Mouse (Mus musculus) monocyte, adult 2 months (primary cell): Measurements from ENCODE around the gene Arntl.
"Not testable (repeated sequence)": the region's sequence is repeated elsewhere in the genome, so short reads cannot be mapped to it uniquely, and the experiment has no call there.

ENCODE experiments used
- DNase-seq, 2 experiments: peaks; one replicate each; pipeline ENCODE4 v3.0.0; 2022; ENCODE audit warnings: low spot score in 2 of 2, low read depth in 1 of 2

The Arntl gene

DNA sequence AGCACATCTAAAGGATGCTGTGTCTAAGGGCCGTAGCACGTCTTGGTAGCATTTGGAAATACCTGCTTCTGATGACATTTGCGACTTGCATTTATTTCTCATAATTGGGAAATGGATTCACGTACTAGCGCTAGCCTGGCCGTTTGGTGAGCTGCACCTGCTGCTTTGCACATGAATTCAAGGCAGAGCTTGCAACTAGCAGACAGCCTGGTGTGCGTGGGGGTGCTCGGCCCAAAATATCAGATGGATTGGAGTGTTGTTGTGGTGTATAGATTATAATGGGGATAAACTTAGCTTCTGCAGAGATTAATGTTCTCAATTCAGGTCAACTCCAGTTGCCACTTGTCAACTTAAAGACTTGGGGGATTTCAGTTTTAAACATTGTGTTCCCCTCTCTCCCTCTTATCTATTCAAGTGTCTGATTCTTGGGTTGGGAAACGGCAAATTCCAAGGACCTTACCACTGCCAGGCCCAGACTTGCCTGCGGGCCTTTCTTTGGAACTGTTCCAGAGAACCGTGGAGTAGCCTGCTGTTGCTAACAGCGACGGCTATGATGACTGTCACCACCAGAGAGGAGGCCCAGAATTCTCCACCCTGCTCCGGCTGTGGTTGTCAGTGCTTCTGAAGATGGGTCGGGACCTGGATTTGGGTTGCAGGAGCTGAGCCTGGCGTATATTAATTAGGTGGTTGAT, 42.0 kb downstream of the Arntl start:
- DNase-seq = no peak

DNA sequence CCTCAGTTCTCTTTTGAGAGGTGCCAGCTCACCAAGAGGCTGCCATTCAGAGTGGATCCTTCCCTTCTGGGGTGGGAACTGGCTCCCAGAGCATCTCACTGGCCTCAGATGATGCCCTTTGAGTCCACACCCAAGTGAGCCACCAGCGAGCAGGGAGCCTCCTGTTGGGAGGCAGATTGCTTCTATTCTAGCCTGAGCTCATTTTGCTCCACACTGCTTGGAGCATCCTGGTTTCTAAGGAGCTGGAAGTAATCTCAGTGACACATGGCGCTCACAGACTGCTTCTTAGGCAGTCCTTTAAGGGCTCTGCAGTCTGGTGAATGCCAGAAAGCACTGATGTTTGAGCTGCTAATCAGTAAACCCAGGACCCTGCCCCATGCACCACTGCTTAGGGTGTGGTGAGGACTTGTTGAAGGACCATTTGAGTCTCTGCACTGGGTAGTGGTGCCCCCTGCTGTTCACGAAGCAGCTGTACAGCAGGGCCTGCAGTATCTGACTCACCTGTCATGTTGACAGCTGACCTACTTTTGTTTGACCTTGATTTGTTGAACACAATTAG, 43.2 kb downstream of the Arntl start:
- no peak for DNase-seq

DNA sequence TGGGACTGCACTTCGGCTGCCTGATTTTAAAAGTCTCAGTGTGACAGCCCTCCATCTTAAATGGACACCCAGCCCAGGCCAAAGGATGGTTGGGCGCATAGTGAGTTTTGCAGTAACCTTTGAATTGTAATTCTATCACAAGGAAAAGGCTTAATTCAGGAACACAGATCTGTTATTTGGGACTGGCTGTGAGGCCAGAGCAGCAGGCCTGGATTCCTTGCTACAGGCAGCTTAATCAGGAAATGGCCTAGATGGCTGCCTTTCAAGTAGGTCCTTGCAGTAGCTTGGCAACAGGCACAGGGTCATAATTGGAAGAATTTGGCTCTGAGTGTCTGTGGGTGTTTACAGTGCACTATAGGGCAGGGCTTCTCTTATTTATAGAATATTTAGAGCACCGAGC, 43.7 kb downstream of the Arntl start:
- DNase-seq = no peak

DNA sequence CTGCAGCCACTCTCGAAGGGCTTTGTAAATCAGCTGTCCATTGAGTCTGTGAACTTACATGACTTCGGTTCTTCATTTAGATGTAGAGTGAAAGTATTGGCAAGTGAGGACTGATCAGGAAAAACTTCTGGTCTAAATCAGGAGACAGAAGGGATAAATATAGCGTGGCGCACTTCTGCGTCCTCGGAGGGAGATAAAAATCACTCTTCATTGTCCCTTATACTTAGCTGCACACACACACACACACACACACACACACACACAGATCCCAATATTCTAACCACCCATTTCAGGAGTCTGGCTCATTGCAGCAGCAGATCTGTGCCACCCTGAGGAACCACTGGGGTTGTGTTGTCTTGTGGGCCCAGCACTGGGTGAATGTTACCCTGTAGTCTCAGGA, 44.3 kb downstream of the Arntl start:
- DNase-seq = no peak

DNA sequence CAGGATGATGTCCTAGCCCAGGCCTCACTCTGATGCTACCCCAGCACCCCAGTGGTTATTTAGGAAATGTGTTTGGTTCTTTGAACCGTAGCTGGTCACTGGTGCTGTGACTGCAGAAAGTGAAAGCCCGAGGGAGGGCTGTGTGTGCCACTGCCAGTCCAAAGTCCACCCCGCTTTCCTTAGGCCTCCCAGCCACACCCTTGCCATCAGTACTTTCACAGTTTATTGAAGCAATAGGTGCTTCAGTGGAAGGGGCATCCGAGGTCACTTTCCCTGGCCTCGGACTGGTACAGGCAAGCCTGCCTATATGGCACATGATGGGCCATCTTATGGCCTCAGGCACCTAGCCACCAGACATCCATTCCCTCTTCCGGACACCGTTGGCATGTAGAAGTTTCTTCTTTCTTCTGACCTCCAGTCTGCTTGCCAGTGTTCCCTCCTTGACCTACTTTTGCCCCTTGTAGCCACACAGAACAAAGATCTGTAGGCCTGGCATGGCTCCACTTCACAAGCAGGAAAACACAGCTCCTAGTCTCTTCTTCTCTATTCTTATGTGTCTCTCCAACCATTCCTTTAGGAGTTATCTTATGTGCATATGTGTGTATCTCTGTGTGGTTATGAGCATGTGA, 46.6 kb downstream of the Arntl start:
- DNase-seq = no peak

DNA sequence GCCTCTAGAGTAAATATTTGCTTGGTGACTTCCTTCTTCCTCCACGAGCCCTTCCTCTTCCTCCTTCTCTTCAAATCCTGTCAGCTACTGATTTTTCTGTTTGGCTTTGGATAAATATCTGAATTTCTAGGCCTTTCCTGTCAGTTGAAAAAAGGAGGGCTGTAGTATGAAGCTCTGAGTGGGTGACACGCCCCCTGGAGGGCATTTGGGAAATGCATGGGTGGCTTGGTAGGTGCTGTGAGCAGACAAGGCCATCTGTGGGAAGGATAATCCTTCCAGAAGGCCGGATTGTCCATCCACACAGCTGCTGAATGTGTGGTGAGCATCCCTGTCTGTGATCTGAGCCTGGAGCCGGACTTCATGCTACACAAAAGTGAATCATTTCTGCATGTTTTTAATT, 48.8 kb downstream of the Arntl start:
- no peak for DNase-seq

DNA sequence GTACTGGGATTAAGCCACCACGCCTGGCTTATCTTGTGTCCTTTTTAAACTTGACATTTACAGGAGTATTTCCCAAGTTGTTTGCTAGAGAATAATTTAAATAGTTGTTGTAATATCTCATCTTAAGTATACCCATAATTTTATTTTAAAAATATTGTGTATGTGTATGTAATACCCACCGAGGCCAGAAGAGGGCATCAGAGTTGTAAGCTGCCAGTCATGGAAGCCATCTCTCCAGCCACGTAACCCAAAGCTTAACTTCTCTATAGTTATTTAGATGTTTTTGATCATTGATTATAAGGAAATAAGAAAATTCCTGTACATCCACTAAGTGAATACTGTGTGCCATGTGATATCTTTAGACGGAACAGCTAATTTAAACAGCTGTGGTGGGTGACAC, 51.2 kb downstream of the Arntl start:
- no peak for DNase-seq

DNA sequence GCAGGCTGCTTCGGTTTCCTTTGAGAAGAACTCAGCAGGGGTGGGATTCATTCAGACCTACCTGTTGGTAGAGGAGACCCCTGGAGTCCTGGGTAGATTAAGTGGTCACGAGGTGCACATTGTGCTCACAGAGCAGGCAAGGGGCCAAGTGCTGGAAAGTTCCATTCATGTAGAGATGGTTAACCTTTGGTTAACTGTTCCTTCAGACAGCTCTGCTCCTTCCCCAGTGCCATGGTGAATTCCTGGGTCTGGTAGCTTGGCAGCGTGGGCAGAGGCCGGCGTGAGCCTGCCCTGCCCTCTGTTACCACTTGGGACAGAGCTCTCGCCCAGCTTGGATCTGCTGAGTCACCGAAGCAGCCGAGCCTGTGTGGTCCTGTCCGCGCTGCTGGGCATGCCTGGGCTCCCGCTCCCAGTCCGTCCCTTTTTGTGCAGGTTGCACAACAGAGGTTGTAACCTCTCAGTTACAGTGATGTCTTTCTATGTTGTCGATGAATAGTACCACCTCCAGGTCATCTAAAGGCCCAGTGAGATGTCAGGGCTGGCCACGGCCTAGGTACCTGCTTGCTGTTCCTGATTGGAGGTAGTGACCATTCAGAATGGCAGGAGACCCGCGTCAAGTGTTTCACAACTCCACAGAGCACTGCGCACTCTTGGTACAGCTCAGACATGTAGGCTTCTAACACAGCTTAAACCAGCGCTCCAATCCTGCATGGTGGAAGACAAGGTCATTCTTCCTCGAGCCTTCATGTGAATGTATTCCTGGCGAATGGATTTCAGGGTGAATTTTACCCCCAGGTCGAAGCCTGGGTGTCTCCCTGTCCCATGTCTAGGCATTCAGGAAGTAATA, 53.3 kb downstream of the Arntl start:
- no peak for DNase-seq

DNA sequence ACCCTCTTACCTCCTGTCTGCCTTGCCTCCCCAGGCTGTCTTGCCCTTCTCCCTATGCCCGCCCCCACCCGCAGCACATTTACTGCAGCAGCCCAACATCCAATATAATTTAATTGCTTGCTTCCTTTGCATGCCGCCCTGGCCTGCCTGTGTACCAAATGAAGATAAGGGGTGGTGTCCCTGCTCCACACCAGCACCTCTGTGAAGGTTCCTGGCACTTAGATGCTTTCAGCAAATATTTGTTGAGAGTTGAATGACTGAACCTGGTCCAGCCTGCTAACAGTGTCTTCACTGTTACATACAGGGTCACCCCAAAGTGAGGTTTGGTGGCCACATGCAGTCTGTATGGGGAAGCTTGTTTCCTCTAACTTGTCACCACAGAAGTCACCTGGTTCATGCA, 54.4 kb downstream of the Arntl start:
- DNase-seq = no peak

DNA sequence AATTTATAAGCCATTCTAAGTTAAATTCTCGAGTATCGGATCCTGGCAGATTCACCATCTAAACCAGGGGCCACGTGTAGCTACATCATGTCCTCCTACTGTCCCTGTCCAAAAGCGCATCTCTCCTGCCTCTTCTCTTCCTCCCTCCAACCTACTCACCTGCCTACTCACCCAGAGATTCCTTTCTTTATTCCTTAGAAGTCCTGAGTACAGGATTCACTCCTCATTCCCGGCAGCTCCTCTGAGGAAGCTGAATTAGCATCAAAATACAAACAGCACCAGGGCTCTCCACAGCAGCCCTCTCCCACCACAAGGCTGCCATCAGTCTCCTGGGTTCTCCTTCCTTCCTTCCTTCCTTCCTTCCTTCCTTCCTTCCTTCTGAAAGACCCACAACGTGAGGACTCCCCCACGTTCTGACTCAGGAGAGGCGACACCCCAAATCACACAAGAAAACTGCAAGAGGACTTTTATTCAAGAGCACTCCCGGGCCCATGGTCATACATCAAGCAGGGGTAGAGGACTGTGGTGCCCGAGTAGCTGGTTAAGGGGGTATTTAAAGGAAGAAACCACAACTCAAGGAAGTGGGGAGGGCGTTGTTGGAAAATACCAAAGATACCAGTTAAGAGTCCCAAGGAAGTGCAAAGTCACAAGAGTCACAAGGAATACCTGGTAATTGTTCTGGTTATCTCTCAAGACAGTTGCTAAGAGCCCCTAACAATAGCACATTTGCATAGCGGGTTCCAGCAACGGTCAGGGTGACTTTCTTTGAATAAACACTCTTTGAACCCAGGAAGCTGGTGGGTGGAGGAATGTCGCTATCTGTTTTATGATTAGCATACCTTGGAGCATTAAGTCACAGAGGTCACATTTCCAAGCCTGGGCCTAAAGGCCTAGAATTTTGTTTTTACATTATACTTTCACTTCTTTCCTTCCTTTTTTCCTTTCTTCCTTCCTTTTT, 55.5 kb downstream of the Arntl start:
- not testable (repeated sequence) for DNase-seq

DNA sequence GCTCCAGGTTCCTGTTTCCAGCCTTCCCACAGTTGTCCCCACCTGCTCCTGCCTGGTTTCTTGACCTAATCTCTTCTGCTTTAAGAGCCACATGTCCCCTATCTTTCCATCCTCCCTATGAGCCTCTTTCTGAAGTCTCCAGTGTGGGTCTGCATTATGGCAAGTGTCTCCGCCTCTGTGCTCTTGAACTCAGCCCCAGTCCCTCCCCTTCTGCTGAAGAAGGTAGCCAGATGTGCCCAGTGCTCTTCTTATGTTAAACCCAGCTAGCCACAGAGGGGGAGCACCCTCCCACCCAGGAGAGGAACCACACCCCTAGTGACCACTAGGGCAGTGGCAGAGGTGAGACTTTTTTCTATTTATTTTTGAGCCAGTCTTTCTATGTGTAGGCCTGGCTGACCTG, 56.7 kb downstream of the Arntl start:
- no peak for DNase-seq

DNA sequence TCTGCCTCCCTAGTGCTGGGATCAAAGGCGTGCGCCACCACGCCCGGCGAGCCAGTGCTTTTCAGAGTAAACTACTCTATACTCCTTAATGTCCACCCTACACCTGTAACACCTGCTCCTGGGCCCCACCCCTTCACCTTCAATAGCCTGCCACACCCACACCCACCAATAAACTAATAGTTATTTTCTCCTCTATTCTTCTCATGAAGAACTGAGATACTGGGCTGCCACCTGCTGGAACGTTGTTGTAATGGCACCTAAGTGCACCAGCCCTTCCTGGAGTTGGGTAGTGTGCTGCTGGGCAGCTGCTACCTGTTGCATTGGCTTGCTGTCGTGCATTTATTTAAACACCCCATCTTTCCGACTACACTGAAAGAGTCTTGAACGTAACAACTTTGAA, 61.0 kb downstream of the Arntl start:
- peak in 1 of 2 experiments; percentile 18 for DNase-seq

DNA sequence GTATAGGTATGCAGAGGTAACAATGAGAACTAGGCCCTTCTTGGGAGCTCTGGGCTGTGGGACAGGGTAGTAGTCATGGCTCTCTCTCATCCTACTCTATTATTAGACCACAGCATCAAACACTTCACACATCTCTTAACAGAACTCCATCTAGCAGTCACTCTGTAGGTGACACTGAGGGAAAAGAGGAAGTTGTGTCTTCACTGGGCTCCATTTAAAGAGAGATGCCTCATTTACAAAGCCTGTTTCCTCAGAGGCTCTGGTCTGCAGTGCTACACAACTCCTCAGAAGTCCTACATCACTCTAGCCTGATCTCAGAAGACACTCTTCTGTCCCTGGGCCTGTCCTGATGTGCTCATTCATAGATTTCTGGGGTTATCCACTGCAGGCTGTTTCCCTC, 61.8 kb downstream of the Arntl start:
- no peak for DNase-seq

DNA sequence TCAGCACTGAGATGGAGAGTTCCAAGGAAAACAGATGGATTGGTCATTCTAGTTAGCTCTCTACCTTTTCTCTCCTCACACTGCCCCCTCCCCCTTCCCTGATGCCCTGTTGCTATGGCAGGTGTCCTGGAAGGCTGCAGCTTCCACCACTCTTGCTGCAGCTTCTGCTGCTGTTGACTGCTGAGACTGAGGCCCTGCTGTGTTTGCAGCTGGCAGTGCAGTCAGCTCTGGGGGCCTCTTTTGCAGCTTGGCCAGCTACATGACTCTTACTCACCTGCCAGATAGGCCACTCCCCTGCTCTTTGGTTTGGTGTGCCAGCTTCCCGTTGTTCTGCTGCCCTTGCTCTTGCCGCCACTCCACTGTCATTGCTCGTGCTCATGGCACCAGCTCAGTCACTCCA, 62.7 kb downstream of the Arntl start:
- no peak for DNase-seq

DNA sequence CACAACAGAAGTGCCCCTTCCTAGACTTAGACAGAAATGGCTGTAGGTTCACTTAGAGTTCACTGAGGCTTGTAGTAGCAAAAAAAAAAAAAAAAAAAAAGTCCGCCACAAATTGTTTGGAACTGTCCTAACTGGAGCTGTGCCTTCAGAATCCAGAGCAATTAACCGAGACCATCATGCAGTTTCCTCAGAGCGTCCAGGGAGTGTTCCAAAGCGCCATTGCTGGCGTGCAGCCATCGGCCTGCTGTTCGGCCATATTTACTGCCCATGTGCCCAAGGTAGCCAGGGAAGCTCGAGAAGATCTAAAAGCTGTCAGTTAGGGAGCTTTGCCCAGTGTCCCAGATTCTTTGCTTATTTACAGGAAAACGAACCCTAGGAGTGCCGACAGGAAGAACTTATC, 63.3 kb downstream of the Arntl start:
- DNase-seq = no peak

DNA sequence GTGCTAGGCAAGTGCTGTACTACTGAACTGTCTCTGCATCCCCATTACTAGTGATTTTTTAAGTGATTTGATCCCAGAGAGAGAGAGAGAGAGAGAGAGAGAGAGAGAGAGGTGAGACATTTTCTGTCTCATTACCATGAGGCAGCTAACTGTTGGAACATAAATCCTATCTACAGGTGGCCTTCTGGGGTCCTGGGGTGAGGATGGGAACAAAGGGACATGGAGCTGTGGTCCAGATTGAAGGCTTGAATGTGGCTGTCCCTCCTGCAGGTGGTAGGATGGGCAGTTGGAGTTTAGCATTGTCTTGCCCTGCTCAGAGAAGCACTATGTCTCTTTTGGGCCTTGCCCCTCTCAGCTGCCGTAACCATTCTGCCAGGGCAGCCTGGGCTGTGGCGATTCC, 63.7 kb downstream of the Arntl start:
- no peak for DNase-seq

DNA sequence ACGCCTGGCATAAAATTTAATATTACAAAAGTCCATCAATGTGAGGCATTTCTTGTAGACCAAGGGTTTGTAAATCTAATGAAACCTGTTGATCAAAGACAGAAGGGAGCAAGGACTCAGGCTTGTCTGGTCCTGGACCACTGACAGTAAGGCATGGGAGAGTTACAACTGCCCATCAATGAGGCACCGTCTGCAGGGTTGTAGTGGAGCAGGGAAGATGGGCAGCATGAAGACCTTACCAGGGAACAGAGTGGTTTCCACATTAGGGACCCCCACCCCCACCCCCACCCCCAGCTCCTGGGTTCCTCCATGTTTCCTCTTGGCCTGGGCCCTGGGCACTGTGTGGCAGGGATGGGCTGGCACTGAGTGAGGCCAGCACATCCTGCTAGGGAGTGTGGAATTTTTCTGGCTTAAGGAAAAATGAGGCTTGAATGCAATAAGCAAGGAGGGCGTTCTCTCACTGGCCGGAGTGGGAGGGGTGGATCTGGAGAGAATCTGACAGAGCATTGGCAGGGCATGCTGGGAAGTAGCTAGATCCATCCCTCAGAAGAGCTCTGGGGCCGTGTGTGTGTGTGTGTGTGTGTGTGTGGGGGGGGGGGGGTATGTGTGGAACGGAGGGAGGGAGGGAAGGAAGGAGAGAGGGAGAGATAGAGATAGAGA, 65.2 kb downstream of the Arntl start:
- no peak for DNase-seq

DNA sequence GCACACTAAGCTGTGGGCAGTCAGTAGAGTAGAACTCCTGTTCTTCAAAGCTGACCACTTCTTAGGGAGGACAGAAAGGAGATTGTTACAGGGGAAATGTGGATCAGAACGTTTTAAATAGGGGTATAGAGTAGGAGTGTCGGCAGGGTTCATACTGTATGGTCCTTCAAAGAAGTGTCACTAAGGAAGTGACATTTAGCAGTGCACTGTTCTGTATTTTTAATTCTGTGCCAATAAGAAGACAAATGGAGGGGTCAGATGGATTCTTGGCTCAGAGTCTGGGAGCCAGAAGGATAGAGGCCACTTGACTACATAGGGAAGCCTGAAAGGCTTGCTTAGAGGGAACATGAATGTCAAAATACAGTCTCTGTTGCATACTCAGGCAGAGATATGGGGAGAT, 70.0 kb downstream of the Arntl start:
- DNase-seq = no peak

DNA sequence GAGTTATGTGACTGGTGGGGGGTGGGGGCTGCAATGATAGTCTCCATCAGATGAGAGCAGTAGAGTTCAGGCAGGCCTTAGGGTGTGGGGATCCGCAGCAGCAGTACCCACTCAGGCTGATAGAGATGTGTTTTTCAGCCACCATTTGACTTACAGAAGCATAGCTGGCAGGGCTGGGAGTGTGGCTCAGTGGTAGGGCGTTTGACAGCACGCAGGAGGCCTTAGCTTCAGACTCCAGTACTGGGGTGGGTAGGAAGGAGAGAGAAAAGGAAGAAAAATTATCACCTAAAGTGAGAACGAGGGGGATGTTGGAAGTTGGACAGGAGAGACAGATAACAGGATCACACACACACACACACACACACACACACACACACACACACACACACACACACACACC, 71.2 kb downstream of the Arntl start:
- no peak for DNase-seq

DNA sequence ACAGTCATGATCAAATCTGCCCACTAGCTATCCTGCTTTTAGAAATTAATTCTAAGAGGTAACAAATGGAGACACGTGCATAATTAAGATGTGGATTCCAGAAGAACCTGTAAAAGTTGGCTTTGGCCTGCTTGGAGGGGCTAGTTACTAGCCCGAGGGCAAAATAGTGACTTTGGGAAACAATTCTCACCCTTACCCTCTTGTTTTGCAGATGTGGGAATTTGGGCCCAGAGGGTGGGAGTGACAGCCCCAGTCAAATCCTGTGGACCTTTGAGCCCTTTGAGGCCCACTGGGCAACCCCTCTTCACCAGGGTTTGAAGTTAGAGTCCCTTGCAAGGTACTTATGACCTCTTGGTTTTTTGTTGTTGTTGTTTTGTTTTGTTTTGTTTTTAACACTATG, 72.0 kb downstream of the Arntl start:
- DNase-seq = no peak
